Mouse (Mus musculus): ENCODE measurements at regions not wholly inside any gene's neighbourhood (a gene's known extent, or its start where the extent isn't known, plus 50 kb on each side); places are given as distances from the start of the nearest gene placed in this dataset.

DNA sequence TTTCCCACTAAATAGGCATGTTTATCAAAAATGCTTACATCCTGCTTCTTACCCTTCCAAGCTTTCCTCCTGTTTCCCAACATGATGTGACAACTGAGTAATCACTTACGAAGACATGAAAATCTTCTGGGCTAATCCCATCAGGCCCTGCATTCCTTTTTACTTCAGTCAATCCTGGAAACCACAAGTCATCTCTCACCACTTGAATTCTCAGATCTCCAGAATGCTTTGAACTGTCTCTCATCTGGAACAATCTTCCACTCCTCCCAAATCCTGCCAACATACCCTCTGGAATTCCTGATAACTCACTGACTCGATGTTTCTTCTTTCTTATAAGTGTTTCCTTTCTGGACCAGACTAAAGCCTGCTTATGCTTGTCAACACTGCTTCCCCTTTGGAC is 289.4 kb downstream of the Ikzf2 start:
- no peaks in the 10 kb centered on the region for H3K27me3 ChIP-seq (replicated peaks; ENCODE audit: control insufficient read depth, insufficient read depth, low read length)
- ATAC-seq (replicated peaks; ENCODE audit: low FRiP score): no peak
- H3K9me3 ChIP-seq (ENCODE audit: control insufficient read depth, low read length): no peaks in the 10 kb centered on the region; the same call in 1 of the 2 replicates
- H3K4me3 ChIP-seq (ENCODE audit: low read depth, low read length): no peak overlapping the region
- no peaks in the 10 kb centered on the region for H3K36me3 ChIP-seq (ENCODE audit: control insufficient read depth, insufficient read depth, low read length)
- no peak overlapping the region for H3K27ac ChIP-seq (ENCODE audit: low read depth, low read length)
- DNase-seq (ENCODE audit: low spot score): no peak
- no peaks in the 10 kb centered on the region for H3K4me1 ChIP-seq (replicated peaks; ENCODE audit: control insufficient read depth, insufficient read depth, low read length)
- no peak overlapping the region for H3K4me2 ChIP-seq
- WGBS: 70% methylated on average over 2 of the region's 2 CpGs
- no peak overlapping the region for H3K9ac ChIP-seq (ENCODE audit: low read depth, low read length)

DNA sequence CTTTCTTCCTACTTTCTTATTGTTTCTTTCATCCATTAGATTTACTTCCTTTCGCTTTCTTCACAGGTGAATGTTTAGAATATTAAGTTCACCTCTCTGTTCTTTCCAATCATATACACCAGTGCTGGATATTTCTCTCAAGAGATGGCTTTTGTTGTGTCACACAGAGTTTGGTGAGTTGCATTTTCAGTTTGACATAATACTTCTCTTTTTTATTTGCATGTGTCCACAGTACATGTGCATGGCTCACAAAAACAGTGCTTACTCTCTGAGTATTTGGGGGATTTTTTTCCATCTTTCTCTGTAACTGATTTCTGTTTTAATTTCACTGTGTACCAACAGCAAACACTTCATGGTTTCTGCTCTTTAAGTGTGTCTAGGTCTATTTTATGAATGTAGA is 274.5 kb upstream of the Erbb4 start:
- WGBS: 87% methylated on average over 1 of the region's 1 CpGs

DNA sequence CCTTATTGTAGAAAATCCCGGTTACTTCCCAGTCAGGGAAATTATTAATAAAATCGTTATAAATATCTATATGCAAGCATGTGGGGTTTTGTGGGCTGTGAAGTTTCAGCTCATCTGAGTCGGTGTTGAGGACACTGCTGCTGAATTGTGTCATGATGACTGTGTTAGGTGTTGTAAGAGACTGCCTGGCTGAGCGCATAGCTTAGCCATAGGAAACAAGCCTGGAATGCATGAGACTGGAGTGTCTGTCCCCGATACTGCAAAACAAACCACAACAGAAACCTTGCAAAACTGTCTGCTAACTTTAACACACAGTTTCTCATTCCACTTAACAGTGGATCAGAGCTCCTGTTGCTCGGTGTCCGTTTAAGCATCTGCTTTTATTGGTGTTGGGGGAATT is 271.9 kb upstream of the Erbb4 start:
- DNase-seq (ENCODE audit: low spot score): no peak
- no peak for ATAC-seq (replicated peaks; ENCODE audit: low FRiP score)
- no peak overlapping the region for H3K4me3 ChIP-seq (ENCODE audit: low read depth, low read length)
- no peak overlapping the region for H3K9ac ChIP-seq (ENCODE audit: low read depth, low read length)
- peaks cover 5% of the 10 kb centered on the region; the same call in 1 of the 2 replicates for H3K9me3 ChIP-seq (ENCODE audit: control insufficient read depth, low read length)
- H3K27me3 ChIP-seq (replicated peaks; ENCODE audit: control insufficient read depth, insufficient read depth, low read length): no peaks in the 10 kb centered on the region
- no peak overlapping the region for H3K27ac ChIP-seq (ENCODE audit: low read depth, low read length)
- no peaks in the 10 kb centered on the region for H3K4me1 ChIP-seq (replicated peaks; ENCODE audit: control insufficient read depth, insufficient read depth, low read length)
- WGBS: 74% methylated on average over 7 of the region's 7 CpGs
- H3K36me3 ChIP-seq (ENCODE audit: control insufficient read depth, insufficient read depth, low read length): no peaks in the 10 kb centered on the region
- no peak overlapping the region for H3K4me2 ChIP-seq

More for the DNA sequence above, 274.5 kb upstream of the Erbb4 start:
- Histone ChIP-seq H3K9ac (ENCODE audit: low read depth, low read length) (no peak overlapping the region), H3K36me3 (ENCODE audit: control insufficient read depth, insufficient read depth, low read length) (no peaks in the 10 kb centered on the region), H3K4me1 (replicated peaks; ENCODE audit: control insufficient read depth, insufficient read depth, low read length) (no peaks in the 10 kb centered on the region), H3K27ac (ENCODE audit: low read depth, low read length) (no peak overlapping the region), H3K27me3 (replicated peaks; ENCODE audit: control insufficient read depth, insufficient read depth, low read length) (no peaks in the 10 kb centered on the region), H3K9me3 (ENCODE audit: control insufficient read depth, low read length) (peaks cover 5% of the 10 kb centered on the region; the same call in 1 of the 2 replicates), H3K4me3 (ENCODE audit: low read depth, low read length) (no peak overlapping the region), H3K4me2 (no peak overlapping the region)
- ATAC-seq (replicated peaks; ENCODE audit: low FRiP score) (no peak), DNase-seq (ENCODE audit: low spot score) (no peak)

DNA sequence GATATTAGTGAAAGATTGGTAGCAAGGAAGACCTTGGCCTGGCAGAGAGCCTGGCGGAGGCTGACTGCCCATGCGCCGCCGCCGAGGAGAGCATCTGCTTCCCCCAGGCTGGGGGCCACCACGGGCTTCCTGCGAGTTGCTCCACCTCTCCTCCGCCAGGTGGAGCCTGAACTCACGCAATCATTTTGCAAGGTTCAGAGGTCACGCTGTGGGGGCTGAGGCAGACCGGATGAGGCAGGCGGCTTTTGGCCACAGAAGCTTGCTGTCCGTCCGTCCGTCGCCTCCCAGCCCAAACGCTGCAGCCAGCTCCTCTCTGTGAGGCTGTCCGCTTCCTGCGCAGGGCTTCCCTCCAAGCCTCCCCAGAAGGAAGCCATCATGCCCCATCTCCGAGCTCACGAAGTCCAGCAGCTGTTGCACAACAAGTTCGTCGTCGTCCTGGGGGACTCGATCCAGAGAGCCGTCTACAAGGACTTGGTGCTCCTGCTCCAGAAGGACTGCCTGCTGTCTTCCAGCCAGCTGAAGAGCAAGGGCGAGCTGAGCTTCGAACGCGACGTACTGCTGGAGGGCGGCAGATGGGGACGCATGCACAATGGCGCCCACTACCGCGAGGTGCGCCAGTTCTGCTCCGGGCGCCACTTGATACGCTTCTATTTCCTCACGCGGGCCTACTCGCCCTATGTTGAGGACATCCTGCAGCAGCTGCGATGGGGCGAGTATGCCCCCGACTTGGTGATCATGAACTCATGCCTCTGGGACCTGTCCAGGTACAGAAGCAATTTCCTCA is 269.3 kb upstream of the Erbb4 start:
- ATAC-seq (replicated peaks; ENCODE audit: low FRiP score) (no peak), DNase-seq (ENCODE audit: low spot score) (no peak)
- H3K27me3 ChIP-seq (replicated peaks; ENCODE audit: control insufficient read depth, insufficient read depth, low read length): no peaks in the 10 kb centered on the region
- H3K27ac ChIP-seq (ENCODE audit: low read depth, low read length): no peak overlapping the region
- peaks cover 5% of the 10 kb centered on the region; the same call in 1 of the 2 replicates for H3K9me3 ChIP-seq (ENCODE audit: control insufficient read depth, low read length)
- no peaks in the 10 kb centered on the region for H3K36me3 ChIP-seq (ENCODE audit: control insufficient read depth, insufficient read depth, low read length)
- no peak overlapping the region for H3K9ac ChIP-seq (ENCODE audit: low read depth, low read length)
- H3K4me2 ChIP-seq: no peak overlapping the region
- H3K4me3 ChIP-seq (ENCODE audit: low read depth, low read length): no peak overlapping the region
- 95% methylated on average over 46 of the region's 46 CpGs for WGBS
- H3K4me1 ChIP-seq (replicated peaks; ENCODE audit: control insufficient read depth, insufficient read depth, low read length): no peaks in the 10 kb centered on the region

DNA sequence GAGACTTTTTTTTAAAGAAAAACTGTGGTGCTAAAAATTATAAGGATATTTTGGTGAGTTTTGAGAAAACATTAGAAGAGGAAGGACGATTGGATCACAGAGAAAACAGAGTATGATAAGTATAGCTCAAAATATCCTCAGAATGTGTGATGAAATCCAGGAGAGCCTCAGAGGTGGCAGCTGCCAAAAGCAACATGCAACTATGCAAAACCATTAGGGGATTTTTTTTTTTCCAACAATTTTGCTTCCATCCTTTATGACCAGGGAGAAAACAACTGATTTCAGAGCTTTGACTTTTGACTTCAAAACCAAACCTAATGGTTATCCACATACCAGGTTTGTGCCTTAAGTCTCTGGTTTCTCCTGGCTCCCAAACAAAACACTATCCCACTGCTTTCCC is 267.4 kb upstream of the Erbb4 start:
- DNase-seq (ENCODE audit: low spot score): no peak
- no peak overlapping the region for H3K27ac ChIP-seq (ENCODE audit: low read depth, low read length)
- peaks cover 5% of the 10 kb centered on the region; the same call in 1 of the 2 replicates for H3K9me3 ChIP-seq (ENCODE audit: control insufficient read depth, low read length)
- H3K27me3 ChIP-seq (replicated peaks; ENCODE audit: control insufficient read depth, insufficient read depth, low read length): no peaks in the 10 kb centered on the region
- H3K9ac ChIP-seq (ENCODE audit: low read depth, low read length): no peak overlapping the region
- no peak for ATAC-seq (replicated peaks; ENCODE audit: low FRiP score)
- 43% methylated on average over 1 of the region's 1 CpGs for whole genome bisulfite sequencing
- no peak overlapping the region for H3K4me3 ChIP-seq (ENCODE audit: low read depth, low read length)
- H3K4me2 ChIP-seq: no peak overlapping the region
- H3K36me3 ChIP-seq (ENCODE audit: control insufficient read depth, insufficient read depth, low read length): no peaks in the 10 kb centered on the region
- H3K4me1 ChIP-seq (replicated peaks; ENCODE audit: control insufficient read depth, insufficient read depth, low read length): no peaks in the 10 kb centered on the region

DNA sequence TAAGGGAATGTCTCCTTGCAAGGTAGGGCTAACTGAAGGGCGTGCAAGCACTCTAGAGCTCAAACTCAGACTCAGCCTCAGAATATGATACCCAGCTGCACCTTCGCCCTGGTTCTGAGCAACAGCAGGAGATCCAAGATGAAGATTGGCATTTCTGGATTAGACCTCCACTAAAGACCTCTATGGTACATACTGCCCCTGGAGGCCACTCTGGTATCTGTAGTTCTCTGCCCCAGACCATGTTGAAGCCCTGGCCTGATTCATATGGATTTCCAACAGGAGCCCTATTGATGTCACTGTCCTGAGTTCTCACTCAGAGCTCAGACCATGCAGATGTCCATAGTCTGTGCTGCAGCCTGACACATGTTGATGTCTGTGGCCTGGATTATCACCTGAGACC is 262.2 kb upstream of the Erbb4 start:
- no peak overlapping the region for H3K4me3 ChIP-seq (ENCODE audit: low read depth, low read length)
- no peaks in the 10 kb centered on the region for H3K4me1 ChIP-seq (replicated peaks; ENCODE audit: control insufficient read depth, insufficient read depth, low read length)
- ATAC-seq (replicated peaks; ENCODE audit: low FRiP score) (no peak), DNase-seq (ENCODE audit: low spot score) (no peak)
- 90% methylated on average over 2 of the region's 2 CpGs for WGBS
- H3K27me3 ChIP-seq (replicated peaks; ENCODE audit: control insufficient read depth, insufficient read depth, low read length): no peaks in the 10 kb centered on the region
- H3K9ac ChIP-seq (ENCODE audit: low read depth, low read length): no peak overlapping the region
- H3K4me2 ChIP-seq: no peak overlapping the region
- no peak overlapping the region for H3K27ac ChIP-seq (ENCODE audit: low read depth, low read length)
- H3K9me3 ChIP-seq (ENCODE audit: control insufficient read depth, low read length): no peaks in the 10 kb centered on the region
- H3K36me3 ChIP-seq (ENCODE audit: control insufficient read depth, insufficient read depth, low read length): no peaks in the 10 kb centered on the region

DNA sequence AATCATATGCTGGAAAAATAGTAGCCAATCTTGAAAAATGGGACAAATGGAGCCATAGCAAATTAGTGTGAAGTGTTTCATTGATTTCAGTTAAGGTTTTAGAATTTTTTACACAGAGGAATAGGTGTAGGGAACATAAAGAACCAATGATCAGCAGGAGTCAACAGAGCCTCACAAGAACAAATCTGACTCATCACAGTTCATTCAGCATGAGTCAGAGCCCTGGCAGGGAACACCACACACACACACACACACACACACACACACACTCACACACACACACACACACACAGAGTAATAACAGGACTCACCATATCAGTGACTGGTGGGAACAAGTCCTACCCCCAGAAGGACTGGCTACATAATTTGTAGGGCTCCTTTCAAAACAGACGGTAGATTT is 259.7 kb upstream of the Erbb4 start:
- ATAC-seq (replicated peaks; ENCODE audit: low FRiP score): no peak

DNA sequence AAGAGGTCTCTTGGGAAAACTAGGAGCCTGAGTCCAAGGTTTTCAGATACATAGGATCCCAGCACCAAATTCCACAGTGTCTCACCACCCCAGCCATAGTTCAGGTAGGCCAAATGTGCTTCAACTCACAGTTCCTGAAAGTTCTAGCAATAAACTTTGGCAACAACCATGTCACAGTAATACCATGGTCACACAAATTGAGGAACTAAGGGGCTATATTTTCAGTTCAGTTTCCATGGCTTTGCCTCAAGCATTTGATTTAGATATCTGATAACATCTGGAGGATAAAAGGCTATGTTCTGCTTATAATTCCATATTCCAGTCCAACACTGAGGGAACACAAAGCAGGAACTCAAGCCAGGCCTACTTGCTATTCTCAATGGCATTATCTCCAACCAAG is 256.2 kb upstream of the Erbb4 start:
- no peak for ATAC-seq (replicated peaks; ENCODE audit: low FRiP score)
- Histone ChIP-seq H3K36me3 (ENCODE audit: control insufficient read depth, insufficient read depth, low read length) (no peaks in the 10 kb centered on the region), H3K9ac (ENCODE audit: low read depth, low read length) (no peak overlapping the region), H3K4me1 (replicated peaks; ENCODE audit: control insufficient read depth, insufficient read depth, low read length) (no peaks in the 10 kb centered on the region), H3K9me3 (ENCODE audit: control insufficient read depth, low read length) (no peaks in the 10 kb centered on the region), H3K27me3 (replicated peaks; ENCODE audit: control insufficient read depth, insufficient read depth, low read length) (no peaks in the 10 kb centered on the region), H3K4me3 (ENCODE audit: low read depth, low read length) (no peak overlapping the region), H3K4me2 (no peak overlapping the region), H3K27ac (ENCODE audit: low read depth, low read length) (no peak overlapping the region)
- no peak for DNase-seq (ENCODE audit: low spot score)

More for the DNA sequence above, 259.7 kb upstream of the Erbb4 start:
- no peak overlapping the region for H3K4me2 ChIP-seq
- no peak overlapping the region for H3K9ac ChIP-seq (ENCODE audit: low read depth, low read length)
- WGBS: 79% methylated on average over 1 of the region's 1 CpGs
- no peaks in the 10 kb centered on the region for H3K36me3 ChIP-seq (ENCODE audit: control insufficient read depth, insufficient read depth, low read length)
- no peaks in the 10 kb centered on the region for H3K9me3 ChIP-seq (ENCODE audit: control insufficient read depth, low read length)
- no peak overlapping the region for H3K4me3 ChIP-seq (ENCODE audit: low read depth, low read length)
- no peak for DNase-seq (ENCODE audit: low spot score)
- no peak overlapping the region for H3K27ac ChIP-seq (ENCODE audit: low read depth, low read length)
- no peaks in the 10 kb centered on the region for H3K27me3 ChIP-seq (replicated peaks; ENCODE audit: control insufficient read depth, insufficient read depth, low read length)
- H3K4me1 ChIP-seq (replicated peaks; ENCODE audit: control insufficient read depth, insufficient read depth, low read length): no peaks in the 10 kb centered on the region

DNA sequence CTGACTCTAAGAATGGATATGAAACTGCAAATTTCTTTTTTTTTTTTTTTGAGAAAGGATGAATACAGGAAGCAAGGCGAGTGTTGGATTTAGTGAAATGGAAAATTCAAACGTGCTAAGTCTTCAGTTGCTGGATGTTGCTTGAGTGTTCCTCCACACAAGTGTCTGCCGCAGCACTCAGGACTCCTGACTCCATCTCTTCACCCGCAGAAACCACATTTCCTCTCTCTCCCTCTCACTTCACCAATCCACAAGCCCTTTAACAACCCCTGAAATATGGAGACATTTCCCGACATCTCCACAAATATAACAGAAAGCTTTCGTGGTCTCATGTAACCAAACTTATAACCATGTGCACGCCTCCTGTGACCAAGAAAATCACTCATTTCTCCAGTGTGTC is 249.7 kb upstream of the Erbb4 start:
- ATAC-seq (replicated peaks; ENCODE audit: low FRiP score): no peak
- H3K4me2 ChIP-seq: no peak overlapping the region
- no peak overlapping the region for H3K9ac ChIP-seq (ENCODE audit: low read depth, low read length)
- H3K27me3 ChIP-seq (replicated peaks; ENCODE audit: control insufficient read depth, insufficient read depth, low read length): no peaks in the 10 kb centered on the region
- H3K4me3 ChIP-seq (ENCODE audit: low read depth, low read length): no peak overlapping the region
- no peaks in the 10 kb centered on the region for H3K4me1 ChIP-seq (replicated peaks; ENCODE audit: control insufficient read depth, insufficient read depth, low read length)
- no peak for DNase-seq (ENCODE audit: low spot score)
- no peaks in the 10 kb centered on the region for H3K9me3 ChIP-seq (ENCODE audit: control insufficient read depth, low read length)
- WGBS: 60% methylated on average over 7 of the region's 7 CpGs
- no peaks in the 10 kb centered on the region for H3K36me3 ChIP-seq (ENCODE audit: control insufficient read depth, insufficient read depth, low read length)
- no peak overlapping the region for H3K27ac ChIP-seq (ENCODE audit: low read depth, low read length)

Measured in liver, embryonic 11.5 days (tissue).